In the genomic region with DNA sequence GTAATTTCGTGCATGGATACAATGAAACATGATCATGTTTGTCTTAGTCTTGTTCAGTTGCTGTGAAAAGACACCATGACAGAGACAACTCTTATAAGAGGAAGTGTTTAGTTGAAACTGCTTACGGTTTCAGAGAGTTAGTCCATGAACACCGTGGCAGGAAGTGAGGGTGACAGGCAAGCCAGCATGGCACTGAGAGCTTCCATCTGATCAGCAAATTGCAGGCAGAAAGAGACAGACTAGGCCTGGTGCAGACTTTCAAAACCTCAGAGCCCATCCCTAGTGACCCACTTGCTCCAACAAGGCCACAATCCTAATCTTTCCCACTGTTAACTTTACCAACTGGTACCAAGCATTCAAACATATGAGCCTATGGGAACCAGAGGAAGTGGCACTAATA, we compare ENCODE assay signal across 32 mouse cellular contexts. TPM values are rescaled to one million over a fixed set of nuclear protein-coding genes. Genes with fewer than 3 reads are reported as not detected.
DNase-seq lines count a peak whose midpoint lies in the region; ATAC-seq lines count a peak whose summit lies in the region.
"Had no signal": no experiment of that assay in that cellular context is flagged by ENCODE, and none has a peak within 500 bp of the region (broad histone marks: within the 10 kb centered on the region; RNA-seq: fewer than 3 reads in every experiment).

No protein-coding gene starts in this region.

- no peak overlapping the region for H3K27ac ChIP-seq in kidney, embryonic 15.5 days
- H3K27ac ChIP-seq: embryonic facial prominence, embryonic 12.5 days; gastrocnemius, adult 2 months; heart, embryonic 10.5 days; heart, embryonic 15.5 days; liver, embryonic 14.5 days; midbrain, embryonic 12.5 days; neural tube, embryonic 13.5 days had no signal

- WGBS in kidney, embryonic 15.5 days = 40% methylated on average over 3 of the region's 3 CpGs

- H3K4me2 ChIP-seq in kidney, embryonic 15.5 days = no peak overlapping the region
- H3K4me2 ChIP-seq: embryonic facial prominence, embryonic 12.5 days; heart, embryonic 15.5 days; midbrain, embryonic 12.5 days; neural tube, embryonic 13.5 days had no signal

- ATAC-seq in activated CD4-positive, CD25-positive, alpha-beta regulatory T cell, adult 4 months = peak; percentile 64
- peak; percentile 65 for ATAC-seq in inflammation-experienced regulatory T-cells, adult 6 months
- no peak for ATAC-seq in kidney, embryonic 15.5 days (replicated peaks; ENCODE audit: low FRiP score)
- ATAC-seq: forebrain, embryonic 16.5 days; hindbrain, embryonic 16.5 days; intestine, embryonic 16.5 days had no signal

- no peak overlapping the region for H3K9ac ChIP-seq in kidney, embryonic 15.5 days
- H3K9ac ChIP-seq: embryonic facial prominence, embryonic 12.5 days; heart, embryonic 15.5 days; liver, embryonic 14.5 days; midbrain, embryonic 12.5 days; neural tube, embryonic 13.5 days had no signal

- no peak overlapping the region for H3K4me3 ChIP-seq in kidney, embryonic 15.5 days (replicated peaks)
- H3K4me3 ChIP-seq: embryonic facial prominence, embryonic 12.5 days; gastrocnemius, adult 2 months; heart, embryonic 10.5 days; heart, embryonic 15.5 days; midbrain, embryonic 12.5 days; neural tube, embryonic 13.5 days had no signal

- peak; percentile 14 for DNase-seq in thymus, postnatal 4 days
- DNase-seq in thymus, postnatal 10 days (ENCODE audit: low spot score in 2 of 2) = no peak
- no peak for DNase-seq in urinary bladder, postnatal 25 days (ENCODE audit: low spot score)
- no peak for DNase-seq in cerebellum, postnatal 14 days
- no peak for DNase-seq in urinary bladder, adult 18-20 months (ENCODE audit: low spot score in 2 of 2)
- DNase-seq: adrenal gland, postnatal 36 days; cerebellum, adult 8-10 months; cerebellum, postnatal 36 days; embryo, embryonic 11 days; gastrocnemius, adult 2 months; kidney, adult 8-10 months; kidney, postnatal 10 days; layer of hippocampus, adult 9-11 months; liver; lung, adult 2 months; lung, postnatal 10 days; retina, postnatal 1 day; right cerebral cortex, postnatal 25 days; spleen, adult 18-20 months; thymus, adult 2 months had no signal

- H3K9me3 ChIP-seq in kidney, embryonic 15.5 days (replicated peaks) = no peaks in the 10 kb centered on the region
- H3K9me3 ChIP-seq: embryonic facial prominence, embryonic 12.5 days; heart, embryonic 10.5 days; heart, embryonic 15.5 days; midbrain, embryonic 12.5 days; neural tube, embryonic 13.5 days had no signal

- H3K4me1 ChIP-seq in kidney, embryonic 15.5 days = no peaks in the 10 kb centered on the region
- H3K4me1 ChIP-seq: embryonic facial prominence, embryonic 12.5 days; heart, embryonic 10.5 days; heart, embryonic 15.5 days; midbrain, embryonic 12.5 days; neural tube, embryonic 13.5 days had no signal

- H3K36me3 ChIP-seq in kidney, embryonic 15.5 days = no peaks in the 10 kb centered on the region
- H3K36me3 ChIP-seq: embryonic facial prominence, embryonic 12.5 days; heart, embryonic 10.5 days; heart, embryonic 15.5 days; midbrain, embryonic 12.5 days; neural tube, embryonic 13.5 days had no signal

- no peaks in the 10 kb centered on the region for H3K27me3 ChIP-seq in kidney, embryonic 15.5 days
- H3K27me3 ChIP-seq: embryonic facial prominence, embryonic 12.5 days; heart, embryonic 15.5 days; midbrain, embryonic 12.5 days; neural tube, embryonic 13.5 days had no signal

RNA-seq across cellular contexts. Expression of a gene that starts 5.7 kb away (rescaled TPM):
- 10 to 100 TPM; 36.3 to 44.9 TPM for polyA plus RNA-seq in activated CD4-positive, CD25-positive, alpha-beta regulatory T cell, adult 4 months (2017; shearing (Covaris generic))
- polyA plus RNA-seq in inflammation-experienced regulatory T-cells, adult 6 months (2017; shearing (Covaris generic)) = 10 to 100 TPM; 31.0 to 58.2 (median 49.4) TPM
- polyA plus RNA-seq in kidney, embryonic 15.5 days (2015; fragmentation: Nextera tagmentation; extraction: Ambion mirVana) = 34.0 and 34.7 TPM in 2 replicates
